Mouse (Mus musculus) limb, embryonic 11.5 days (tissue): Measurements from ENCODE around the gene Vmn2r30. TPM values are rescaled to one million over a fixed set of nuclear protein-coding genes. Genes with fewer than 3 reads are reported as not detected.
"Not testable (repeated sequence)": the region's sequence is repeated elsewhere in the genome, so short reads cannot be mapped to it uniquely, and the experiment has no call there.

Experiments
- ATAC-seq: fragments of 200-750 bp; cut with Nextera tagmentation; 2 replicates; pipeline ENCODE4 v1.8.0; 2017; ENCODE audit warnings: low read depth; ENCODE audit not compliant: insufficient number of reproducible peaks, low FRiP score, low TSS enrichment
- DNase-seq: peaks from one replicate; pipeline ENCODE4 v3.0.0-alpha.2; 2015; ENCODE audit warnings: low spot score
- H3K27ac ChIP-seq: fragments of 300-500 bp; sonication (generic); replicated peaks from 2 replicates; pipeline ENCODE4 v1.5.1; 2014; ENCODE audit warnings: low read depth, mild to moderate bottlenecking, low read length
- H3K27me3 ChIP-seq: fragments of 300-500 bp; sonication (generic); 2 replicates; pipeline ENCODE4 v1.6.1; 2014; ENCODE audit warnings: mild to moderate bottlenecking, low read length, mixed read lengths; ENCODE audit not compliant: control insufficient read depth, insufficient read depth
- H3K36me3 ChIP-seq: fragments of 300-500 bp; sonication (generic); 2 replicates; pipeline ENCODE4 v1.6.1; 2014; ENCODE audit warnings: mild to moderate bottlenecking, low read length, moderate library complexity, mixed read lengths; ENCODE audit not compliant: control insufficient read depth, insufficient read depth
- H3K4me1 ChIP-seq: fragments of 300-500 bp; sonication (generic); 2 replicates; pipeline ENCODE4 v1.6.1; 2014; ENCODE audit warnings: low read length, mixed read lengths; ENCODE audit not compliant: control insufficient read depth, insufficient read depth
- H3K4me2 ChIP-seq: fragments of 300-500 bp; sonication (generic); 2 replicates; pipeline ENCODE4 v1.6.1; 2014; ENCODE audit warnings: low read depth, mild to moderate bottlenecking, moderate library complexity; ENCODE audit not compliant: severe bottlenecking
- H3K4me3 ChIP-seq: fragments of 300-500 bp; sonication (generic); 2 replicates; pipeline ENCODE4 v1.5.1; 2014; ENCODE audit warnings: low read depth, low read length
- H3K9ac ChIP-seq: fragments of 300-500 bp; sonication (generic); 2 replicates; pipeline ENCODE4 v1.6.1; 2014; ENCODE audit warnings: mild to moderate bottlenecking, low read length
- H3K9me3 ChIP-seq: fragments of 300-500 bp; sonication (generic); 2 replicates; pipeline ENCODE4 v1.6.1; 2016; ENCODE audit warnings: low read length; ENCODE audit not compliant: control insufficient read depth
- WGBS: fragments of 180-500 bp; shearing (Covaris S2); extraction: QIAGEN DNeasy Blood & Tissue Kit; methylation state at CpG from one replicate; pipeline ENCODE4 v1.1.7; 2014; 5-methylcytosine and 5-hydroxymethylcytosine counted together
- microRNA-seq: library from miRNA; unstranded; fragments of <30 nt; microRNA quantifications from one replicate; pipeline ENCODE4, GENCODE M21; 2016
- polyA plus RNA-seq: library from polyadenylated mRNA; unstranded; fragments of >200 nt; fragmentation: Nextera tagmentation; extraction: Ambion mirVana; gene quantifications from 2 replicates; pipeline ENCODE4 v1.2.1, GENCODE M21; 2014

Gene Vmn2r30
- not detected in 2 replicates for polyA plus RNA-seq

- H3K9me3 ChIP-seq, H3K27ac ChIP-seq, H3K27me3 ChIP-seq, H3K4me2 ChIP-seq, H3K9ac ChIP-seq, H3K4me1 ChIP-seq, H3K36me3 ChIP-seq, ATAC-seq, DNase-seq, H3K4me3 ChIP-seq: not testable (repeated sequence)
- no CpG with 5 or more reads among the region's 1 CpGs for WGBS
Measured at GRCm38 (mm10) chr7:7337509-7337908, at the start of gene Vmn2r30. Gene Vmn2r30, minus strand, starts transcription at chr7:7337609.

DNA sequence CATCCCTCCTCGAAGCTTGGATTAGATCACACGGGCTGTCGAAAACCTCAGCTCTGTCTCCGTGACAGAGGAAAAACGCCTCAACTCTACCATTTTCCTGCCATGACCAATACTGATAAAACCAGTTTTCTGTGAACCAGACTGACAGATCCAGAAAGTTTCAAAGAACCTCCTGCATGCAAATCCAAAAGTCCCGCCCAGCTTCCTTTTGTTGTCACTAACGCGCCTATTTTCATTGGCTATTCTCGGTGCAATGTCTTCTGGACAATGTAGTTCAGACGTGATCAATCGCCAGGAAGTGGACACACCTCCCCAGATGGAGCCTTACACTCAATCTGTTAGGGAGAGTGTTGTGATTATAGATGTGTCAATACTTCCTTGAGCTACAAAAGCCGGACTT lies 37.0 kb upstream of the Vmn2r30 start, which contains the start of gene Gm45783:
Gm45783 (minus strand) TSS at position 143 of the 400 bp plus-strand sequence.
- not testable (repeated sequence) for H3K27ac ChIP-seq, H3K4me3 ChIP-seq, H3K9ac ChIP-seq, H3K9me3 ChIP-seq, H3K4me2 ChIP-seq, ATAC-seq, H3K27me3 ChIP-seq, H3K36me3 ChIP-seq, H3K4me1 ChIP-seq, DNase-seq
- 46% methylated on average over 12 of the region's 12 CpGs for WGBS

- H3K4me1 ChIP-seq = no peaks in the 10 kb centered on the region
- no peaks in the 10 kb centered on the region; the same call in 1 of the 2 replicates for H3K36me3 ChIP-seq
- no peak overlapping the region for H3K9ac ChIP-seq
- no peaks in the 10 kb centered on the region for H3K27me3 ChIP-seq
- no peak overlapping the region for H3K4me3 ChIP-seq
- 82% methylated on average over 16 of the region's 16 CpGs for WGBS
- peak; percentile 46 for DNase-seq
- no peak overlapping the region for H3K27ac ChIP-seq
- peaks cover 3% of the 10 kb centered on the region; the same call in 1 of the 2 replicates for H3K9me3 ChIP-seq
- no peak for ATAC-seq
- H3K4me2 ChIP-seq = no peak overlapping the region
Measured at GRCm38 (mm10) chr7:7295595-7295994, 41.8 kb downstream of the Vmn2r30 start.

GRCm38 (mm10) chr7:7281383-7281782 lies 56.0 kb downstream of the Vmn2r30 start:
- H3K9ac ChIP-seq = no peak overlapping the region
- H3K36me3 ChIP-seq = peaks cover 3% of the 10 kb centered on the region
- H3K27me3 ChIP-seq = no peaks in the 10 kb centered on the region
- H3K9me3 ChIP-seq = peaks cover 4% of the 10 kb centered on the region; the same call in 1 of the 2 replicates
- DNase-seq = no peak
- no peak for ATAC-seq
- no peak overlapping the region for H3K27ac ChIP-seq
- no peak overlapping the region for H3K4me3 ChIP-seq
- no peak overlapping the region for H3K4me2 ChIP-seq
- H3K4me1 ChIP-seq = no peaks in the 10 kb centered on the region
- WGBS = 82% methylated on average over 1 of the region's 1 CpGs

DNA sequence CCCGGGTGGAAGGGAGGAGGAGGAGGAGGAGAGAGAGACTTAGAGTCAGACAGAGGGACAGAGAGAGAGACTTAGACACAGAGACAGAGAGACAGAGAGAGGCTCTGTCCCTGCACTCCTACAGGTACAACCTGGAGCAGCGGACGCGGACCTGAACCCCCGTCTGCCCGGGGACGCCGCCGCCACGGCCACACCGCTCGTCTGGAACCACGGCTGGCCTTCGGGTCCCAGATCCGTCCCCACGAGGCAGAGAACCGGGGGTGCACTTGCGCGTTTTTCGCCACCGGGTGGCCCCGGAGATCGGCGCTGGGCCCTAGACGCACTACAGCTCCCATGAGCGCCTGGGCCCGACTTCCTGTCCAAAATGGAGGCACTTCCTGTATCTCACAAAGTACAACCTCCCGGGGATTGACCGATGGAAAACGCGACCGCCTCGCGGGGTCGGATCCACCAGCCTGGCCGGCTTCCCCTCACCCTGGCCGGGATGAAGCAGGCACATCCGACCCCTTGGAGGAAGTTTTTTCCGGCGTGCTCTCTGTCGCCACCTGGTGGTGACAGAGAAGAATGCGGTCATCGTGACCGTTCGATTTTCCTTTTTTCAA lies 59.3 kb downstream of the Vmn2r30 start, which contains the start of gene Gm45844:
Gm45844 (minus strand) TSS at position 324 of the 602 bp plus-strand sequence.
- H3K27me3 ChIP-seq, H3K27ac ChIP-seq, H3K4me1 ChIP-seq, H3K9me3 ChIP-seq, H3K36me3 ChIP-seq, H3K9ac ChIP-seq: not testable (repeated sequence)
- ATAC-seq (peak; percentile 100), DNase-seq (peak; percentile 83)
- Histone ChIP-seq H3K4me2 (peak within 1 kb of the TSS; percentile 15; the same call in 1 of the 2 replicates), H3K4me3 (peak within 1 kb of the TSS; percentile 10; the same call in 1 of the 2 replicates)
- 48% methylated on average over 45 of the region's 45 CpGs for WGBS

GRCm38 (mm10) chr7:7277556-7277955 lies 59.9 kb downstream of the Vmn2r30 start:
- H3K4me1 ChIP-seq, H3K9me3 ChIP-seq, H3K36me3 ChIP-seq, H3K9ac ChIP-seq, H3K27ac ChIP-seq, H3K27me3 ChIP-seq: not testable (repeated sequence)
- peak overlapping the region; percentile 15; the same call in 1 of the 2 replicates for H3K4me2 ChIP-seq
- ATAC-seq (peak; percentile 75), DNase-seq (peak; percentile 62)
- peak overlapping the region; percentile 10; the same call in 1 of the 2 replicates for H3K4me3 ChIP-seq
- 57% methylated on average over 24 of the region's 24 CpGs for WGBS

Small RNA genes lying within 50 kb of the gene (microRNA-seq; reads per million reads assigned to microRNA genes)
- gene Mir5620 = 0.92 reads per million

Other genes starting within 250 kb of the Vmn2r30 start
- gene Zfp954, start 216.1 kb downstream of the Vmn2r30 start, polyA plus RNA-seq = 13.4 and 14.8 TPM in 2 replicates
- gene Zfp773, start 200.9 kb downstream of the Vmn2r30 start, polyA plus RNA-seq = 2.6 and 3.5 TPM in 2 replicates
- gene Zfp418, start 166.3 kb downstream of the Vmn2r30 start, polyA plus RNA-seq = 4.1 and 4.8 TPM in 2 replicates
- gene Zfp772, start 127.6 kb downstream of the Vmn2r30 start, polyA plus RNA-seq = 11.8 and 12.8 TPM in 2 replicates
- gene Vmn2r29, start 90.3 kb downstream of the Vmn2r30 start, polyA plus RNA-seq = 0.20 and 0.35 TPM in 2 replicates
- gene Gm45844, start 59.3 kb downstream of the Vmn2r30 start, polyA plus RNA-seq = 2.5 and 2.6 TPM in 2 replicates
- 28.5 and 29.8 TPM in 2 replicates for gene Clcn4, start 36.8 kb downstream of the Vmn2r30 start, polyA plus RNA-seq
- gene Gm45783, start 37.0 kb upstream of the Vmn2r30 start, polyA plus RNA-seq = not detected in 2 replicates
- gene Vmn2r31, start 62.1 kb upstream of the Vmn2r30 start, polyA plus RNA-seq = not detected in 2 replicates
- gene Vmn2r32, start 142.4 kb upstream of the Vmn2r30 start, polyA plus RNA-seq = not detected in 2 replicates
- gene Vmn2r33, start 229.2 kb upstream of the Vmn2r30 start, polyA plus RNA-seq = not detected in 2 replicates